Mouse (Mus musculus) cerebellum, adult 18-20 months (tissue): ENCODE measurements around the gene S100a1.

Source experiments
- DNase-seq, 2 experiments: peaks; one replicate each; pipeline ENCODE4 v3.0.0; 2021

S100a1 gene

GRCm38 (mm10) chr3:90464552-90465080 lies 49.6 kb downstream of the S100a1 start:
- DNase-seq: no peak

GRCm38 (mm10) chr3:90462579-90462978 lies 51.6 kb downstream of the S100a1 start:
- DNase-seq: no peak

- no peak for DNase-seq
Measured at GRCm38 (mm10) chr3:90461935-90462334, 52.3 kb downstream of the S100a1 start.
